Mouse (Mus musculus) MEL (cell line): ENCODE results near the gene Hlf. TPM values are rescaled to one million over a fixed set of nuclear protein-coding genes. Genes with fewer than 3 reads are reported as not detected.

Experiments
- DNase-seq: peaks from one replicate; pipeline ENCODE4 v3.0.0; 2011; ENCODE audit warnings: low read depth, low spot score
- H3K27ac ChIP-seq: 2 replicates; pipeline ENCODE4 v1.5.1; 2012; ENCODE audit warnings: low read depth, mild to moderate bottlenecking, control low read depth, low read length, moderate library complexity; ENCODE audit not compliant: control insufficient read depth
- H3K27me3 ChIP-seq, 2 experiments: fragments of 150-350 bp in 1 of 2; sonication (generic) in 1 of 2; 2 replicates each; pipeline ENCODE4 v1.6.1; 2012; ENCODE audit warnings: low read length in 2 of 2, mild to moderate bottlenecking in 2 of 2, improper control_type of control experiment in 1 of 2, moderate library complexity in 1 of 2; ENCODE audit not compliant: insufficient read depth in 2 of 2, control insufficient read depth in 1 of 2
- H3K36me3 ChIP-seq, 2 experiments: 2 replicates each; pipeline ENCODE4 v1.6.1; 2012 to 2014; ENCODE audit warnings: low read length in 2 of 2, improper control_type of control experiment in 1 of 2, inconsistent platforms in 1 of 2, mild to moderate bottlenecking in 1 of 2; ENCODE audit not compliant: insufficient read depth in 2 of 2, control insufficient read depth in 1 of 2
- H3K4me1 ChIP-seq, 2 experiments: fragments of 150-350 bp in 1 of 2; sonication (generic) in 1 of 2; 2 replicates each; pipeline ENCODE4 v1.6.1; 2012; ENCODE audit warnings: low read length in 2 of 2, improper control_type of control experiment in 1 of 2, mild to moderate bottlenecking in 1 of 2; ENCODE audit not compliant: insufficient read depth in 2 of 2, control insufficient read depth in 1 of 2
- H3K4me3 ChIP-seq, 2 experiments: fragments of 150-350 bp in 1 of 2; sonication (generic) in 1 of 2; 2 replicates each; pipeline ENCODE4 v1.5.1; 2012; ENCODE audit warnings: low read depth in 2 of 2, low read length in 2 of 2, mild to moderate bottlenecking in 2 of 2, moderate library complexity in 2 of 2, control low read depth in 1 of 2, improper control_type of control experiment in 1 of 2; ENCODE audit not compliant: control insufficient read depth in 1 of 2, insufficient read depth in 1 of 2
- H3K79me2 ChIP-seq: 2 replicates; pipeline ENCODE4 v1.6.1; 2012; ENCODE audit warnings: mild to moderate bottlenecking, low read length, moderate library complexity; ENCODE audit not compliant: control insufficient read depth, poor library complexity, insufficient read depth
- H3K9ac ChIP-seq: 2 replicates; pipeline ENCODE4 v1.6.1; 2012; ENCODE audit warnings: low read depth, mild to moderate bottlenecking, control low read depth, low read length, moderate library complexity; ENCODE audit not compliant: control insufficient read depth, poor library complexity, severe bottlenecking
- H3K9me3 ChIP-seq: fragments of 150-350 bp; sonication (generic); replicated peaks from 2 replicates; pipeline ENCODE4 v1.6.1; 2012; ENCODE audit warnings: mild to moderate bottlenecking, low read length, improper control_type of control experiment, moderate library complexity; ENCODE audit not compliant: insufficient read depth
- BHLHE40 ChIP-seq: IDR thresholded peaks from 2 replicates; pipeline ENCODE4 v1.6.1; 2012; ENCODE audit warnings: low read depth, mild to moderate bottlenecking, inconsistent platforms, low read length, improper control_type of control experiment, borderline replicate concordance
- ELF1 ChIP-seq: IDR thresholded peaks from 2 replicates; pipeline ENCODE4 v1.6.1; 2014; ENCODE audit warnings: low read depth, mild to moderate bottlenecking, inconsistent platforms, low read length, improper control_type of control experiment, moderate library complexity
- EP300 ChIP-seq, 2 experiments: IDR thresholded peaks; 2 replicates each; pipeline ENCODE4 v1.6.1; 2011; ENCODE audit warnings: improper control_type of control experiment in 2 of 2, low read length in 2 of 2, low read depth in 1 of 2, mild to moderate bottlenecking in 1 of 2
- ETS1 ChIP-seq: IDR thresholded peaks from 2 replicates; pipeline ENCODE4 v1.6.1; 2012; ENCODE audit warnings: low read depth, mild to moderate bottlenecking, inconsistent platforms, low read length, improper control_type of control experiment, moderate library complexity
- GABPA ChIP-seq: IDR thresholded peaks from 2 replicates; pipeline ENCODE4 v1.6.1; 2012; ENCODE audit warnings: low read depth, mild to moderate bottlenecking, inconsistent platforms, low read length, improper control_type of control experiment, moderate library complexity
- GATA1 ChIP-seq: IDR thresholded peaks from 2 replicates; pipeline ENCODE4 v1.6.1; 2011; ENCODE audit warnings: low read depth, low read length, improper control_type of control experiment
- HCFC1 ChIP-seq: IDR thresholded peaks from 2 replicates; pipeline ENCODE4 v1.6.1; 2012; ENCODE audit warnings: low read depth, mild to moderate bottlenecking, inconsistent platforms, low read length, improper control_type of control experiment, moderate library complexity
- JUND ChIP-seq: IDR thresholded peaks from 2 replicates; pipeline ENCODE4 v1.6.1; 2011; ENCODE audit warnings: low read depth, mild to moderate bottlenecking, improper control_type of control experiment, low read length
- MAZ ChIP-seq: IDR thresholded peaks from 2 replicates; pipeline ENCODE4 v1.6.1; 2012; ENCODE audit warnings: low read depth, mild to moderate bottlenecking, inconsistent platforms, low read length, improper control_type of control experiment
- MEF2A ChIP-seq: IDR thresholded peaks from 2 replicates; pipeline ENCODE4 v1.6.1; 2014; ENCODE audit warnings: low read depth, mild to moderate bottlenecking, inconsistent platforms, low read length, improper control_type of control experiment; ENCODE audit not compliant: poor library complexity, insufficient replicate concordance, severe bottlenecking; ENCODE audit errors: extremely low read depth
- MYC ChIP-seq: IDR thresholded peaks from 2 replicates; pipeline ENCODE4 v1.6.1; 2011; ENCODE audit warnings: low read depth, mild to moderate bottlenecking, low read length, improper control_type of control experiment, moderate library complexity
- NRF1 ChIP-seq: IDR thresholded peaks from 2 replicates; pipeline ENCODE4 v1.6.1; 2014; ENCODE audit warnings: low read depth, mild to moderate bottlenecking, inconsistent platforms, low read length, improper control_type of control experiment, moderate library complexity; ENCODE audit not compliant: poor library complexity, insufficient read depth, severe bottlenecking
- POLR2A ChIP-seq, 2 experiments: IDR thresholded peaks; 2 replicates each; pipeline ENCODE4 v1.6.1; 2011 to 2012; ENCODE audit warnings: low read length in 2 of 2, mild to moderate bottlenecking in 2 of 2, control low read depth in 1 of 2, improper control_type of control experiment in 1 of 2, low read depth in 1 of 2, moderate library complexity in 1 of 2; ENCODE audit not compliant: control insufficient read depth in 1 of 2, insufficient read depth in 1 of 2, poor library complexity in 1 of 2
- POLR2AphosphoS2 ChIP-seq: IDR thresholded peaks from 2 replicates; pipeline ENCODE4 v1.6.1; 2011; ENCODE audit warnings: low read length, improper control_type of control experiment
- POLR2AphosphoS5 ChIP-seq: IDR thresholded peaks from 2 replicates; pipeline ENCODE4 v1.6.1; 2012; ENCODE audit warnings: low read depth, borderline replicate concordance, mild to moderate bottlenecking, inconsistent platforms, low read length, moderate library complexity, mixed read lengths
- RAD21 ChIP-seq: IDR thresholded peaks from 2 replicates; pipeline ENCODE4 v1.6.1; 2011; ENCODE audit warnings: mild to moderate bottlenecking, low read depth, low read length, improper control_type of control experiment
- RCOR1 ChIP-seq: IDR thresholded peaks from 2 replicates; pipeline ENCODE4 v1.6.1; 2012; ENCODE audit warnings: low read depth, mild to moderate bottlenecking, inconsistent platforms, low read length, improper control_type of control experiment
- SIN3A ChIP-seq: IDR thresholded peaks from 2 replicates; pipeline ENCODE4 v1.6.1; 2012; ENCODE audit warnings: low read length, improper control_type of control experiment, inconsistent platforms
- SMC3 ChIP-seq: IDR thresholded peaks from 2 replicates; pipeline ENCODE4 v1.6.1; 2011; ENCODE audit warnings: low read depth, low read length, improper control_type of control experiment
- TBP ChIP-seq: IDR thresholded peaks from 2 replicates; pipeline ENCODE4 v1.8.0; 2011; ENCODE audit warnings: low read depth, low read length, improper control_type of control experiment
- USF1 ChIP-seq: IDR thresholded peaks from 2 replicates; pipeline ENCODE4 v1.6.1; 2014; ENCODE audit warnings: low read depth, mild to moderate bottlenecking, inconsistent platforms, low read length, improper control_type of control experiment, moderate library complexity
- USF2 ChIP-seq, 2 experiments: IDR thresholded peaks; 2 replicates each; pipeline ENCODE4 v1.6.1; 2011 to 2012; ENCODE audit warnings: improper control_type of control experiment in 2 of 2, low read length in 2 of 2, borderline replicate concordance in 1 of 2, inconsistent platforms in 1 of 2, low read depth in 1 of 2, mild to moderate bottlenecking in 1 of 2; ENCODE audit not compliant: insufficient read depth in 1 of 2
- ZNF384 ChIP-seq: IDR thresholded peaks from 2 replicates; pipeline ENCODE4 v1.6.1; 2012; ENCODE audit warnings: low read depth, mild to moderate bottlenecking, inconsistent platforms, low read length, improper control_type of control experiment
- polyA plus RNA-seq, 2 experiments: library from polyadenylated mRNA; stranded (reverse) in 1 of 2; unstranded in 1 of 2; fragments of >175 nt in 1 of 2; fragments of >200 nt in 1 of 2; gene quantifications; 2 replicates each; pipeline versions ENCODE4 v1.2.1 to v1.2.4; 2012; ENCODE audit warnings: low replicate concordance in 2 of 2, low read depth in 1 of 2; ENCODE audit not compliant: insufficient read length in 2 of 2, insufficient read depth in 1 of 2, missing spikeins in 1 of 2
- total RNA-seq: library from RNA; depleted of rRNA; stranded (reverse); fragments of 300-350 nt; gene quantifications from 2 replicates; pipeline ENCODE4 v1.2.3, GENCODE M21; 2012

Hlf gene
- total and polyA plus RNA-seq, 3 experiments: 0.42 to 1.5 TPM; not detected in 1

GRCm38 (mm10) chr11:90364865-90365264, 25.8 kb downstream of the Hlf start:
- DNase-seq: no peak
- no peak overlapping the region for H3K27ac ChIP-seq
- no peak for TF ChIP-seq MAZ
- no peak for TF ChIP-seq GATA1
- TF ChIP-seq TBP: no peak
- TF ChIP-seq ETS1: no peak
- TF ChIP-seq MYC: no peak
- no peak for TF ChIP-seq POLR2A (IDR thresholded peaks at IDR 0.05; ENCODE audit: control insufficient read depth in 1 of 2, insufficient read depth in 1 of 2, low read depth in 1 of 2, low read length in 2 of 2, poor library complexity in 1 of 2)
- TF ChIP-seq JUND: no peak
- TF ChIP-seq HCFC1: no peak
- no peak for TF ChIP-seq POLR2AphosphoS5
- no peak for TF ChIP-seq EP300 (IDR thresholded peaks at IDR 0.05; ENCODE audit: low read depth in 1 of 2, low read length in 2 of 2)
- TF ChIP-seq SIN3A: no peak
- TF ChIP-seq BHLHE40: no peak
- TF ChIP-seq POLR2AphosphoS2: no peak
- no peak for TF ChIP-seq NRF1
- TF ChIP-seq MEF2A: no peak
- TF ChIP-seq USF1: no peak
- TF ChIP-seq ZNF384: no peak
- TF ChIP-seq ELF1: no peak
- no peak for TF ChIP-seq RCOR1
- TF ChIP-seq GABPA: no peak
- H3K27me3 ChIP-seq: no peaks in the 10 kb centered on the region
- H3K79me2 ChIP-seq: no peaks in the 10 kb centered on the region
- H3K9me3 ChIP-seq: no peaks in the 10 kb centered on the region
- no peaks in the 10 kb centered on the region for H3K4me1 ChIP-seq
- no peak overlapping the region for H3K4me3 ChIP-seq
- no peaks in the 10 kb centered on the region for H3K36me3 ChIP-seq
- H3K9ac ChIP-seq: no peak overlapping the region

DNA sequence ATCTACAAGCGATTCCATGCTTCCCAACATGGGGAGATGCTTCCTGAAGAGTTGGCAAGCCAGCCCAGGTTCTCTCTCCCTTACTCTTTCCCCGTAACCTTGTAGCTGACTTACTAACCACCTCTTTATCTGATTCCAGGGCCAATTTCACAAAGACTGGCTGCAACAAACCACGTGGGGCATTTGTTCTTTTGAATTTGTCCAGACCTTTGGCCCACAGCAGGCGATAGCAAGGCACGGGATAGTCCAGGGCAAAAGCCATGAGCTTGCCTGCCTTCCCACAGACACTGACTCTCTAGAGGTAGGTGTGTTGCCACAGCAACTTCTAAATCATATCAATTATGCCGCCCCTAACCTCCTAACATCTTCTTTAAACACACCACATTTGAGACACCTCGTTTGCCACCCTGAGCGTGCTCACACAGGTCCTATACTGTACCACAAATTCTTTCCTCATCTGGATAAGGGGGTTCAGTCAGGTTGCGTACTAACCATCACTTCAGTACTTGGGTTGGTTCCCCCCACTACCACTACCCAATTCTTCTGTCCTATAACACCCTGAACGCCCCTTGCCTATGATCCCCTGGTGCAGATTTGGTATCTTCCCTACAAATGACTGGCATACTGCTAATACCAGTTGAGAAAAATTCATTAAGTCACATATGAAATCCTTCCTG, 26.7 kb downstream of the Hlf start:
- Histone ChIP-seq H3K4me1 (no peaks in the 10 kb centered on the region), H3K27ac (no peak overlapping the region), H3K9ac (no peak overlapping the region), H3K27me3 (no peaks in the 10 kb centered on the region), H3K79me2 (no peaks in the 10 kb centered on the region), H3K36me3 (no peaks in the 10 kb centered on the region), H3K9me3 (no peaks in the 10 kb centered on the region), H3K4me3 (no peak overlapping the region)
- TF ChIP-seq USF1: no peak
- TF ChIP-seq USF2 (IDR thresholded peaks at IDR 0.05; ENCODE audit: borderline replicate concordance in 1 of 2, insufficient read depth in 1 of 2, low read depth in 1 of 2, low read length in 2 of 2): no peak
- no peak for TF ChIP-seq SMC3
- no peak for TF ChIP-seq RAD21
- no peak for DNase-seq
